Mouse (Mus musculus) neural tube, embryonic 10.5 days (tissue): ENCODE results near the gene Mef2d.

Experiments used
- DNase-seq: peaks from one replicate; pipeline ENCODE4 v3.0.0-alpha.2; 2017; ENCODE audit warnings: low spot score; ENCODE audit errors: extremely low spot score

The Mef2d gene

GRCm38 (mm10) chr3:88141787-88142523 is at the start of gene Mef2d:
TSS of gene Mef2d (plus strand) at chr3:88142372.
- peak; percentile 92 for DNase-seq

- DNase-seq, result no peak
Observed at GRCm38 (mm10) chr3:88094126-88094525, 48.0 kb upstream of the Mef2d start.

DNA sequence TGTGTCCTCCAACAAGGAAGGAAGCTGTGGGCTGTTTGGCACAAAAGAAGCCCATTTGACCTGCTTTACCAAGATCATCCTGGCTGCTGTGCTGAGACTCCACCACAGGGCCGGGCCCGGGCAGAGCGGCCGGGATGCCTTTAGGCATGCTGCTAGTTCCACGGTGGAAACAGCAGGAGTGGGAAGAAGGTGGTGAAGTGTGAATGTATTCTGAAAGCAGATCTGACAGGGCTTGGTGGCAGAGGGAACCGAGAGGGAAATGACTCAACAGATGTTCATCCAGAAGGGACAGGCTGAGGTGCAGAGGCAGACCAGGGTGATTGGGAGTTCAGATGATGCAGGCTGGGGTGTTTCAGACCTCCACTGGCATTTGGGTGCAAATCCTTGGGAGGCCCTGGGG is 44.5 kb upstream of the Mef2d start:
- no peak for DNase-seq

GRCm38 (mm10) chr3:88100251-88100650 is 41.9 kb upstream of the Mef2d start:
- DNase-seq, result no peak

- DNase-seq, result no peak
Observed at GRCm38 (mm10) chr3:88101736-88102135, 40.4 kb upstream of the Mef2d start.

- no peak for DNase-seq
Observed at GRCm38 (mm10) chr3:88102196-88102595, 40.0 kb upstream of the Mef2d start.

- DNase-seq, result no peak
Observed at GRCm38 (mm10) chr3:88102611-88103010, 39.6 kb upstream of the Mef2d start.

- no peak for DNase-seq
Observed at GRCm38 (mm10) chr3:88106126-88106525, 36.0 kb upstream of the Mef2d start.

- DNase-seq, result no peak
Observed at GRCm38 (mm10) chr3:88109126-88109525, 33.0 kb upstream of the Mef2d start.

DNA sequence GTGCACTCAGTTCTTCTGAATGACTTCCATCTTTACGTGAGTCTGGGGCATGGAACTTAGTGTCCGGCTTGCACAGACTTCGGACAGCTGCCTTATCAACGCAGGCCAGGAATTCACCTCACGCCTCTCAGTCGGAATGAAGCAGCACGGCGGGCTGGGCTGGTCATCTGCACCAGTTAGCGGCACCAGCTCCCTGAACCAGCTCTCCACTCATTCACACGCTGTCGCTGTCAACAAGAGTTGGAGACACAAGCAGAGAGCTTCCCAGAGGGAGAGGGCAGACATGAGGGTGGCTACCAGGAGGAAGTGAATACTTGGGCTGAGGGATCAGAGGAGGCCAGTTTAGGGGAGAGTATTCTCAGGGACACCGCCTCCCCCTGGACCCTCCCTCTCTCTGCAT is 27.8 kb upstream of the Mef2d start:
- DNase-seq, result no peak

GRCm38 (mm10) chr3:88120117-88120651 is 22.0 kb upstream of the Mef2d start:
- no peak for DNase-seq

DNA sequence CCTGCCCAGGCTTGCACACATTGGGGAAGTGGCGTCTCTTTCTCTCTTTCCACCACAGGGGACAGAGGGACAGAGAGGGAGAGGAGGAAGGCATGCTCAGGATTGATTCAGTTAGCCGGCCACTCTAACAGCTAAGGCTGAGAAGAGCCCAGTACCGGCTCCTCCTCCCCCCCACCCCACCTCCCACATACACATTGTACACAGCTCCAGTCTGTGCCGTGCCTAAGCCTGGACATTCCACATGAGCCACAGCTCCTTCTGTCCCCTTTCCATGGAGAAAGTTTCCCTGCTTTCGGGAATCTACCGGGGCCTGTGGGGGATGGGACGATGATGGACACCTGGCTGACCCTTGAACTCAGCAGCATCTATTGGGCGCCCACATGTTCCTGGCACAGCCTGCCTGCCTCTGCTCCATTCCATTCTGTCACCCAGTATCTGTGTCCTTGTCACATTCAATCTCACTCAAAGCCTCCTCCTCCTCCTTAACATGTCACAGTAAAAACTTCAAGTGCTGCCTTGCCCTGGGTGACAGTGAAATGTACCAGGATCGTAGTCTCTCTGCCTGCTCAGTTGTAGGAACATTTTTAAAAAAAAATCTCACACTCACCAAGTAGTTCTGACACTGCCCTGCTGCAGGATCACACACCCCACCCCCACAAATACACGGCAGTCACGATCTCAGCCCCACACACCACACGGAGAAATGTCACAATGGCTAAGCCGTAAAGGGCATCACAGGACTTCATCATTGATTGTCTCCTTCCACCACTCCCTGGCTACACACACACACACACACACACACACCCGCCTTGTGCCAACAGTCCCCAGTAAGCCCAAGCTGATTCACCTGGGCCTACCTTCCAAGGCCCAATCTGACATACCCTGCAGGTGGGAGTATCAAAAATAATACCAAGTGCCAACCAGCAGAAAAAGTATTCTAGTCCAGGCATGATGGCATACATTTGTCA is 20.7 kb upstream of the Mef2d start:
- DNase-seq, result no peak

- DNase-seq, result no peak
Observed at GRCm38 (mm10) chr3:88125195-88125594, 17.0 kb upstream of the Mef2d start.

DNA sequence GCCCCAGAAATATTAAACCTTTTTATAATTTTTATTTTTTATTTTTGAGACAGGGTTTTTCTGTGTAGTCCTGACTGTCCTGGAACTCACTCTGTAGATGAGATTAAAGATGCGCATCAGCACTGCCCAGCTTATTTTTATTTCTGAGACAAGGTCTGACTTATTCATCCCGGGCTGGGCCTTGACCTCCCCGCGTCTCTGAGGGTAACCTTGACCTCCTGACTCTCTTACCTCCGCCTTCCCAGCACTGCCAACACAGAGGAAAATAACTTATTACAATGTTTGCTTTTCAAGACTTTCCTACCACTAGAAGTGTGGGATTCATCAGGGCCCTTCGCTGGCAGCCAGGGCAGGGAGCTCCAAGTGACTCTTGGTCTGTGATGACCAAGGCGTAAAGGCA is 16.0 kb upstream of the Mef2d start:
- DNase-seq, result no peak

DNA sequence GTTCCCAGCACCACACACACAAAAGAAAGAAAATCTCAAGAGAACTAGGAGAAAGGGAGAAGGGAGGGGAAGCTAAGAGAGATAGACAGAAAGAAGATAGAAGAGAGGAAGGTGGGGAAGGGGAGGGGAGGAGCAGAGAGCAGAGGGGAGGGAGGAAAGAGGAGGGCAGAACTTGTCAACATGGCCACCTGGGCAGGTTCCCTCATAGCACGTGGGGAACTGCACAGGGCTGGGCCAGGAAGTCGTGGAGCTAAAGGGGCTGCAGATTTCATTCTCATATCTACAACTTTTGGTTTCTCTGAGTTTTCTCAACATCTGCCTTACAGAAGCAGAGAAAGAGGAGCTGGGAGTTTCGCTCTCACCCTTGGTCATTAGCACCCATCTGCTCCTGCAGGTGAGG is 14.5 kb upstream of the Mef2d start:
- DNase-seq, result no peak

- no peak for DNase-seq
Observed at GRCm38 (mm10) chr3:88128056-88128455, 14.1 kb upstream of the Mef2d start.

- DNase-seq, result no peak
Observed at GRCm38 (mm10) chr3:88129006-88129405, 13.2 kb upstream of the Mef2d start.

DNA sequence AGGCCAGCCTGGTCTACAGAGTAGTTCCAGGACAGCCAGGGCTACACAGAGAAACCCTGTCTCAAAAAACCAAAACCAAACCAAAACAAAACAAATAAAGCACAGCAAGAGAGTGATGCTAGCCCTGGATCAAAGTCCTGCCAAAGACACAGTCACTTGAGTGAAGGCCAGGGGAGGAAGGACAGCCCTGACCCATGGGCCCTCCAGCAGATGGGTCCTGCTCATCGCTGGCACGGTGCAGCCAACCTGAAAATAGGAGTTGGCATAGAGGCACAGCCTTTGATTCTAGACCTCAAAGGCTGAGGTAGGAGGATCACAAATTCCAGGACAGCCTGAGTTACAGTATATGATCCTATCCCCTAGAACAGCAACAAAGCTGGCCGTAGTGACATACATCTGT is 11.1 kb upstream of the Mef2d start:
- no peak for DNase-seq

DNA sequence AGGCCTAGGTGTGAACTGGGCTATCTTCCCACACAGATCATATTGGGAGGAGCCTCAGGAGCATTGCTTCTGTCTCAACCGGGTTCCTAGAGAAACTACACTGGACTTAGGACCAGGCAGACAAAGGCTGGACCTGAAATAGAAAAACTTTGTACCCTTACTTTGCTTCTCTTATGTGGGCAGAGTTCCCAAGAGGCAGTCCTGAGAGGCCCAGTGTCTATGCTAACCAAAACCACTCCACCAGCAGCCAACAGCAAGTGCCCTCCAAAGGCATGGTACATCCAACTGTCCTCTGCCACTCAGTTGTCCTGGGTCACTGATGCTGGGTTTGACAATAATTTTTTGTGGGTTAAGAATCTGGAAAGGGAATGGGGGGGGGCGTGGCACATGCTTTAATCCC is 9.7 kb upstream of the Mef2d start:
- no peak for DNase-seq

DNA sequence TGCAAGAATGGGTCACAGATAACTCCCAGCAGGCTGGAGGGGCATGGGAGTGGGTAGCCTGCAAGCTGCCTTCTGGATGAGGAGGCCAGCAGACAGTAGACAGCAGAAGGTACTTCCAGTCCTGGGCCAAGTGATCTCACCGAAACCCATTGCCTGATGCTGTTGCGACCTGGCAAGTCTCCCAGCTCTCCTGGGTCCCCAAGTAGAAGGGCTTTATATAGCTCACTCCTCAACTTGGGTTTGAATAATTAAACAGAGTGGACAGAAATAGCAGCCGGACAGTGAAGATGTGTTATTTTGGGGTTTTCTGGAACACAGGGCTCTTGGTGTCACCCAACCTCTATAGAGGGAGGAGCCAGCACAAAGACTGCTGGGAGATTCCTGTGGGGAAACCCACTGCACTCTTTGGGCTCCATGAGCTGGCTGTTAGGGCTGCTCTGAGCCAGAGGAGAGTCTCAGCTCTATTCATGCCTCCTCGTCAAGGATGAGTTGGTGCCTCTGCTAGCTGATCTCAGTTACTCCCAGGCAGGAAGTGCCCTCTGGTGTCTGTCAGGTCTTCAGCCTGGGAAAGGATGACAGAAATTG is 8.9 kb upstream of the Mef2d start:
- no peak for DNase-seq

DNA sequence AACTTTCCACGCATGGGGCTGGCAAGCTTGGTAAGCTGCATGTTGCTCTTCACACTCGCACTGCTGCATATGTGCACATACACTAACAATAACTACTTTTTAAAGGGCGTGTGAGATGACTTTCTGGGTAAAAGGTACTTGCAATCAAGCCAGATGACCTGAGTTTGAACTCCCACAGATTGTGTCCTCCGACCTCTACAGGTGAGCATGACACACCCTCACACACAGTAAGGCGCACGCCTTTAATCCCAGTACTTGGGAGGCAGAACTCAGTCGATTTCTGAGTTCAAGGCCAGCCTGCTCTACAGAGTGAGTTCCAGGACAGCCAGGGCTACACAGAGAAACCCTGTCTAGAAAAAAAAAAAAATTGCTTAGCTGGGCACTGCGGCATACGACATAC is 5.8 kb upstream of the Mef2d start:
- DNase-seq, result no peak

GRCm38 (mm10) chr3:88136945-88137494 is 5.2 kb upstream of the Mef2d start:
- DNase-seq, result no peak
